Mouse (Mus musculus) CH12.LX (cell line): ENCODE results near the gene Zfp819. TPM values are rescaled to one million over a fixed set of nuclear protein-coding genes. Genes with fewer than 3 reads are reported as not detected.

ENCODE experiments used
- DNase-seq: peaks from one replicate; pipeline ENCODE4 v3.0.0-alpha.2; 2013; ENCODE audit errors: extremely low read depth
- H3K27ac ChIP-seq: 2 replicates; pipeline ENCODE4 v1.5.1; 2012; ENCODE audit warnings: low read depth, mild to moderate bottlenecking, control low read depth, moderate library complexity; ENCODE audit not compliant: insufficient read depth
- H3K27me3 ChIP-seq: replicated peaks from 2 replicates; pipeline ENCODE3; 2012; ENCODE audit warnings: inconsistent platforms
- H3K36me3 ChIP-seq, 2 experiments: replicated peaks in 1 of 2; 2 replicates each; pipeline versions ENCODE3 to v1.6.1; 2012; ENCODE audit warnings: inconsistent platforms in 1 of 2, low read length in 1 of 2, mild to moderate bottlenecking in 1 of 2, mixed read lengths in 1 of 2, moderate library complexity in 1 of 2; ENCODE audit not compliant: control insufficient read depth in 1 of 2, insufficient read depth in 1 of 2
- H3K4me1 ChIP-seq, 2 experiments: 2 replicates each; pipeline ENCODE4 v1.6.1; 2012; ENCODE audit warnings: inconsistent platforms in 1 of 2, moderate library complexity in 1 of 2; ENCODE audit not compliant: insufficient read depth in 2 of 2, control insufficient read depth in 1 of 2
- H3K4me2 ChIP-seq: 2 replicates; pipeline ENCODE4 v1.6.1; 2012; ENCODE audit warnings: low read depth, mild to moderate bottlenecking, control low read depth; ENCODE audit not compliant: poor library complexity, insufficient read depth, severe bottlenecking
- H3K4me3 ChIP-seq, 3 experiments: fragments of 150-350 bp in 1 of 3; sonication (generic) in 1 of 3; replicated peaks in 1 of 3; 2 replicates each; pipeline versions ENCODE3 to v1.5.1; 2011 to 2012; ENCODE audit warnings: low read depth in 2 of 3, low read length in 2 of 3, mild to moderate bottlenecking in 2 of 3, moderate library complexity in 2 of 3, control low read depth in 1 of 3, improper control_type of control experiment in 1 of 3, inconsistent platforms in 1 of 3, mixed read lengths in 1 of 3; ENCODE audit not compliant: poor library complexity in 1 of 3
- H3K79me2 ChIP-seq: replicated peaks from 2 replicates; pipeline ENCODE4 v1.6.1; 2012; ENCODE audit warnings: mild to moderate bottlenecking, moderate library complexity; ENCODE audit not compliant: control insufficient read depth, poor library complexity, insufficient read depth, severe bottlenecking; ENCODE audit errors: extremely low read depth
- H3K9ac ChIP-seq: 2 replicates; pipeline ENCODE4 v1.6.1; 2012; ENCODE audit warnings: low read depth, mild to moderate bottlenecking, control low read depth, moderate library complexity; ENCODE audit not compliant: insufficient read depth
- H3K9me3 ChIP-seq: replicated peaks from 2 replicates; pipeline ENCODE3; 2012; ENCODE audit warnings: low read length, inconsistent platforms, mixed read lengths
- BHLHE40 ChIP-seq: IDR thresholded peaks from 2 replicates; pipeline ENCODE4 v1.6.1; 2011; ENCODE audit warnings: mild to moderate bottlenecking, low read depth, low read length, improper control_type of control experiment
- CHD2 ChIP-seq: IDR thresholded peaks from 2 replicates; pipeline ENCODE4 v1.6.1; 2011; ENCODE audit warnings: low read length, improper control_type of control experiment
- E2F4 ChIP-seq: IDR thresholded peaks from 2 replicates; pipeline ENCODE4 v1.6.1; 2011; ENCODE audit warnings: low read depth, low read length, improper control_type of control experiment; ENCODE audit not compliant: insufficient replicate concordance
- ETS1 ChIP-seq: conservative IDR thresholded peaks from 2 replicates; pipeline ENCODE4 v1.6.1; 2012; ENCODE audit warnings: low read depth, mild to moderate bottlenecking, inconsistent platforms, low read length, improper control_type of control experiment, moderate library complexity
- GABPA ChIP-seq: IDR thresholded peaks from 2 replicates; pipeline ENCODE4 v1.6.1; 2012; ENCODE audit warnings: low read depth, low read length, improper control_type of control experiment, inconsistent platforms; ENCODE audit not compliant: insufficient replicate concordance
- HCFC1 ChIP-seq: IDR thresholded peaks from 2 replicates; pipeline ENCODE4 v1.6.1; 2012; ENCODE audit warnings: low read depth, mild to moderate bottlenecking, inconsistent platforms, low read length, improper control_type of control experiment
- IRF4 ChIP-seq: IDR thresholded peaks from 2 replicates; pipeline ENCODE4 v1.6.1; 2014; ENCODE audit warnings: low read depth, mild to moderate bottlenecking, inconsistent platforms, low read length, improper control_type of control experiment
- JUN ChIP-seq: IDR thresholded peaks from 2 replicates; pipeline ENCODE4 v1.6.1; 2011; ENCODE audit warnings: low read depth, mild to moderate bottlenecking, low read length, improper control_type of control experiment, moderate library complexity; ENCODE audit not compliant: insufficient read depth
- JUND ChIP-seq: conservative IDR thresholded peaks from 2 replicates; pipeline ENCODE4 v1.6.1; 2011; ENCODE audit warnings: low read depth, low read length, improper control_type of control experiment
- MAFK ChIP-seq: IDR thresholded peaks from 2 replicates; pipeline ENCODE4 v1.6.1; 2011; ENCODE audit warnings: low read length, improper control_type of control experiment; ENCODE audit not compliant: insufficient replicate concordance
- MAX ChIP-seq: IDR thresholded peaks from 2 replicates; pipeline ENCODE4 v1.6.1; 2011; ENCODE audit warnings: low read length, improper control_type of control experiment
- MAZ ChIP-seq: IDR thresholded peaks from 2 replicates; pipeline ENCODE4 v1.6.1; 2012; ENCODE audit warnings: low read depth, mild to moderate bottlenecking, inconsistent platforms, low read length, improper control_type of control experiment, moderate library complexity
- MEF2A ChIP-seq: IDR thresholded peaks from 2 replicates; pipeline ENCODE4 v1.6.1; 2014; ENCODE audit warnings: low read depth, mild to moderate bottlenecking, inconsistent platforms, low read length, improper control_type of control experiment, borderline replicate concordance
- NRF1 ChIP-seq: IDR thresholded peaks from 2 replicates; pipeline ENCODE4 v1.6.1; 2014; ENCODE audit warnings: low read depth, mild to moderate bottlenecking, inconsistent platforms, low read length, improper control_type of control experiment, moderate library complexity
- PAX5 ChIP-seq: IDR thresholded peaks from 2 replicates; pipeline ENCODE4 v1.6.1; 2012; ENCODE audit warnings: low read length, inconsistent platforms, mixed read lengths
- POLR2A ChIP-seq: IDR thresholded peaks from 2 replicates; pipeline ENCODE4 v1.6.1; 2011; ENCODE audit warnings: low read depth, mild to moderate bottlenecking, improper control_type of control experiment, low read length
- RAD21 ChIP-seq: IDR thresholded peaks from 2 replicates; pipeline ENCODE4 v1.6.1; 2011; ENCODE audit warnings: low read depth, mild to moderate bottlenecking, low read length, improper control_type of control experiment, moderate library complexity
- RCOR1 ChIP-seq: conservative IDR thresholded peaks from 2 replicates; pipeline ENCODE4 v1.6.1; 2012; ENCODE audit warnings: low read depth, mild to moderate bottlenecking, inconsistent platforms, low read length, improper control_type of control experiment
- SIN3A ChIP-seq: IDR thresholded peaks from 2 replicates; pipeline ENCODE4 v1.6.1; 2012; ENCODE audit warnings: low read length, improper control_type of control experiment, inconsistent platforms
- TCF12 ChIP-seq: IDR thresholded peaks from 2 replicates; pipeline ENCODE4 v1.6.1; 2014; ENCODE audit warnings: low read depth, mild to moderate bottlenecking, inconsistent platforms, low read length, improper control_type of control experiment
- UBTF ChIP-seq: IDR thresholded peaks from 2 replicates; pipeline ENCODE4 v1.6.1; 2012; ENCODE audit warnings: low read depth, mild to moderate bottlenecking, inconsistent platforms, low read length, improper control_type of control experiment, moderate library complexity
- USF2 ChIP-seq: conservative IDR thresholded peaks from 2 replicates; pipeline ENCODE4 v1.6.1; 2011; ENCODE audit warnings: low read depth, low read length, improper control_type of control experiment
- ZKSCAN1 ChIP-seq: IDR thresholded peaks from 2 replicates; pipeline ENCODE4 v1.6.1; 2012; ENCODE audit warnings: low read depth, inconsistent platforms, low read length, improper control_type of control experiment, borderline replicate concordance
- ZNF384 ChIP-seq: IDR thresholded peaks from 2 replicates; pipeline ENCODE4 v1.6.1; 2012; ENCODE audit warnings: low read depth, low read length, improper control_type of control experiment, inconsistent platforms
- dilution Hi-C: fragments of 300-500 bp; cut with MboI; formaldehyde crosslinking; loops from 2 replicates; pipeline ENCODE4 v1.14.3; 2020; ENCODE audit warnings: low sequenced_read_pairs; ENCODE audit not compliant: extremely low pct_unique_long_range_greater_than_20kb, extremely low pct_ligation_motif_present
- in situ Hi-C: fragments of 300-500 bp; cut with MboI; formaldehyde crosslinking; loops from 3 replicates; pipeline ENCODE4 v1.14.3; 2019; ENCODE audit warnings: low sequenced_read_pairs, low pct_ligation_motif_present, low pct_unique_long_range_greater_than_20kb, mixed read lengths
- polyA plus RNA-seq: library from polyadenylated mRNA; unstranded; fragments of >175 nt; gene quantifications from 2 replicates; pipeline ENCODE4 v1.2.1, GENCODE M21; 2012; ENCODE audit warnings: low read depth; ENCODE audit not compliant: insufficient read length
- total RNA-seq, 2 experiments: library from RNA; depleted of rRNA; stranded (reverse); fragments of 300-350 nt in 1 of 2; fragments of >200 nt in 1 of 2; gene quantifications; 2 replicates each; pipeline ENCODE4 v1.2.3; 2012 to 2014

The Zfp819 gene
- total and polyA plus RNA-seq, 3 experiments: not detected

- in situ Hi-C loops (no loop called here), dilution Hi-C loops (no loop called here)
- no peak overlapping the region for H3K9ac ChIP-seq
- H3K27ac ChIP-seq: no peak overlapping the region
- H3K27me3 ChIP-seq: no peaks in the 10 kb centered on the region
- DNase-seq: no peak
- no peak for TF ChIP-seq UBTF
- no peak for TF ChIP-seq PAX5
- TF ChIP-seq MAFK: no peak
- TF ChIP-seq GABPA: no peak
- TF ChIP-seq NRF1: no peak
- TF ChIP-seq SIN3A: no peak
- TF ChIP-seq JUND: no peak
- no peak for TF ChIP-seq MAZ
- no peak for TF ChIP-seq IRF4
- TF ChIP-seq MEF2A: no peak
- no peak for TF ChIP-seq CHD2
- TF ChIP-seq USF2: no peak
- no peak for TF ChIP-seq RAD21
- no peaks in the 10 kb centered on the region for H3K9me3 ChIP-seq
- no peak overlapping the region for H3K4me2 ChIP-seq
- H3K4me3 ChIP-seq: no peak overlapping the region
- H3K79me2 ChIP-seq: no peaks in the 10 kb centered on the region
- H3K36me3 ChIP-seq: no peaks in the 10 kb centered on the region
- peaks cover 0 to 5% of the 10 kb centered on the region in 2 experiments; a peak in 1 of 4 replicates for H3K4me1 ChIP-seq
Measured at GRCm38 (mm10) chr7:43636194-43636593, 29.2 kb downstream of the Zfp819 start.

GRCm38 (mm10) chr7:43637118-43637517, 30.1 kb downstream of the Zfp819 start:
- Histone ChIP-seq H3K9me3 (no peaks in the 10 kb centered on the region), H3K27ac (no peak overlapping the region)
- dilution Hi-C loops: no loop called here

GRCm38 (mm10) chr7:43642587-43642986, 35.6 kb downstream of the Zfp819 start:
- H3K27ac ChIP-seq: no peak overlapping the region
- in situ Hi-C loops: no loop called here

More at GRCm38 (mm10) chr7:43637118-43637517, 30.1 kb downstream of the Zfp819 start:
- no peak for TF ChIP-seq JUND
- TF ChIP-seq GABPA: no peak
- no peak for TF ChIP-seq UBTF
- no peak for TF ChIP-seq MAX
- peaks cover 0 to 5% of the 10 kb centered on the region in 2 experiments; a peak in 1 of 4 replicates for H3K4me1 ChIP-seq
- no peak overlapping the region for H3K4me3 ChIP-seq
- H3K4me2 ChIP-seq: no peak overlapping the region
- DNase-seq: no peak
- no peaks in the 10 kb centered on the region for H3K79me2 ChIP-seq
- H3K36me3 ChIP-seq: no peaks in the 10 kb centered on the region
- in situ Hi-C loops: no loop called here
- H3K9ac ChIP-seq: no peak overlapping the region
- H3K27me3 ChIP-seq: no peaks in the 10 kb centered on the region

More at GRCm38 (mm10) chr7:43642587-43642986, 35.6 kb downstream of the Zfp819 start:
- no peaks in the 10 kb centered on the region for H3K79me2 ChIP-seq
- DNase-seq: no peak
- no peak for TF ChIP-seq BHLHE40
- no peak for TF ChIP-seq RCOR1
- no peak for TF ChIP-seq MAZ
- no peak for TF ChIP-seq ETS1
- TF ChIP-seq MEF2A: no peak
- TF ChIP-seq ZNF384: no peak
- no peak for TF ChIP-seq JUN
- no peak for TF ChIP-seq RAD21
- no peak for TF ChIP-seq USF2
- TF ChIP-seq ZKSCAN1: no peak
- TF ChIP-seq MAFK: no peak
- TF ChIP-seq UBTF: no peak
- no peak for TF ChIP-seq E2F4
- no peak for TF ChIP-seq JUND
- TF ChIP-seq TCF12: no peak
- no peak for TF ChIP-seq IRF4
- no peak for TF ChIP-seq PAX5
- no peak for TF ChIP-seq POLR2A
- TF ChIP-seq HCFC1: no peak
- TF ChIP-seq, all 38 proteins: peak for 0
- Histone ChIP-seq H3K9me3 (no peaks in the 10 kb centered on the region), H3K4me1 (peaks cover 0 to 5% of the 10 kb centered on the region in 2 experiments; a peak in 1 of 4 replicates), H3K4me2 (no peak overlapping the region), H3K27me3 (no peaks in the 10 kb centered on the region), H3K4me3 (no peak overlapping the region), H3K36me3 (no peaks in the 10 kb centered on the region), H3K9ac (no peak overlapping the region)
- dilution Hi-C loops: no loop called here
